Mouse (Mus musculus): Measurements from ENCODE around the gene Tapbpl.

Tapbpl gene

GRCm38 (mm10) chr6:125238396-125238795 lies 6.7 kb upstream of the Tapbpl start:
- no peak for DNase-seq

GRCm38 (mm10) chr6:125237421-125237820 lies 5.8 kb upstream of the Tapbpl start:
- DNase-seq: no peak

GRCm38 (mm10) chr6:125236782-125237181 lies 5.1 kb upstream of the Tapbpl start, which contains the start of gene Cd27:
Gene Cd27, minus strand, starts transcription at chr6:125237010.
- no peak for DNase-seq

GRCm38 (mm10) chr6:125236341-125236740 lies 4.7 kb upstream of the Tapbpl start:
- no peak for DNase-seq

GRCm38 (mm10) chr6:125234520-125234828 lies 2.8 kb upstream of the Tapbpl start:
- no peak for DNase-seq

GRCm38 (mm10) chr6:125233816-125234519 lies 2.3 kb upstream of the Tapbpl start:
- DNase-seq: no peak

- DNase-seq: no peak
These were observed 856 bp upstream of the Tapbpl start for GRCm38 (mm10) chr6:125232516-125232915.

GRCm38 (mm10) chr6:125232045-125232437 lies 381 bp upstream of the Tapbpl start:
- DNase-seq: no peak

GRCm38 (mm10) chr6:125230571-125230970 lies 1.1 kb downstream of the Tapbpl start:
- no peak for DNase-seq

- DNase-seq: no peak
These were observed 6.0 kb downstream of the Tapbpl start for GRCm38 (mm10) chr6:125225518-125226115.

GRCm38 (mm10) chr6:125222577-125222976 lies 9.1 kb downstream of the Tapbpl start:
- DNase-seq: no peak

- no peak for DNase-seq
These were observed 9.5 kb downstream of the Tapbpl start for GRCm38 (mm10) chr6:125222146-125222545.

- no peak for DNase-seq
These were observed 10.4 kb downstream of the Tapbpl start for GRCm38 (mm10) chr6:125221115-125221745.

GRCm38 (mm10) chr6:125218963-125219362 lies 12.7 kb downstream of the Tapbpl start:
- peak; percentile 58 for DNase-seq

- no peak for DNase-seq
These were observed 13.8 kb downstream of the Tapbpl start for GRCm38 (mm10) chr6:125217899-125218298.

- no peak for DNase-seq
These were observed 14.8 kb downstream of the Tapbpl start for GRCm38 (mm10) chr6:125216898-125217297.

GRCm38 (mm10) chr6:125215148-125215954 lies 16.3 kb downstream of the Tapbpl start, which contains the start of gene Vamp1:
Gene Vamp1, plus strand, starts transcription at chr6:125215551.
- peak; percentile 92 for DNase-seq

- DNase-seq: no peak
These were observed 17.9 kb downstream of the Tapbpl start for GRCm38 (mm10) chr6:125213715-125214114.

- no peak for DNase-seq
These were observed 18.5 kb downstream of the Tapbpl start for GRCm38 (mm10) chr6:125213129-125213528.

- no peak for DNase-seq
These were observed 19.0 kb downstream of the Tapbpl start for GRCm38 (mm10) chr6:125212621-125213020.

- no peak for DNase-seq
These were observed 21.2 kb downstream of the Tapbpl start for GRCm38 (mm10) chr6:125210436-125210835.

GRCm38 (mm10) chr6:125197166-125197565 lies 34.5 kb downstream of the Tapbpl start:
- no peak for DNase-seq

GRCm38 (mm10) chr6:125196301-125196700 lies 35.4 kb downstream of the Tapbpl start:
- no peak for DNase-seq
